Mouse (Mus musculus): ENCODE data around the gene Rps6kl1.

- TF ChIP-seq POLR2A (IDR thresholded peaks at IDR 0.05; ENCODE audit: borderline replicate concordance, low read depth, low read length) (no peak), CTCF (IDR thresholded peaks at IDR 0.05; ENCODE audit: low read depth, low read length) (no peak)
Observed at GRCm38 (mm10) chr12:85145630-85146029, 5.4 kb downstream of the Rps6kl1 start.

Measured in bone marrow macrophage, adult 2 months (primary cell).